Comparison of ENCODE assay signal across 9 mouse cellular contexts in the genomic region with DNA sequence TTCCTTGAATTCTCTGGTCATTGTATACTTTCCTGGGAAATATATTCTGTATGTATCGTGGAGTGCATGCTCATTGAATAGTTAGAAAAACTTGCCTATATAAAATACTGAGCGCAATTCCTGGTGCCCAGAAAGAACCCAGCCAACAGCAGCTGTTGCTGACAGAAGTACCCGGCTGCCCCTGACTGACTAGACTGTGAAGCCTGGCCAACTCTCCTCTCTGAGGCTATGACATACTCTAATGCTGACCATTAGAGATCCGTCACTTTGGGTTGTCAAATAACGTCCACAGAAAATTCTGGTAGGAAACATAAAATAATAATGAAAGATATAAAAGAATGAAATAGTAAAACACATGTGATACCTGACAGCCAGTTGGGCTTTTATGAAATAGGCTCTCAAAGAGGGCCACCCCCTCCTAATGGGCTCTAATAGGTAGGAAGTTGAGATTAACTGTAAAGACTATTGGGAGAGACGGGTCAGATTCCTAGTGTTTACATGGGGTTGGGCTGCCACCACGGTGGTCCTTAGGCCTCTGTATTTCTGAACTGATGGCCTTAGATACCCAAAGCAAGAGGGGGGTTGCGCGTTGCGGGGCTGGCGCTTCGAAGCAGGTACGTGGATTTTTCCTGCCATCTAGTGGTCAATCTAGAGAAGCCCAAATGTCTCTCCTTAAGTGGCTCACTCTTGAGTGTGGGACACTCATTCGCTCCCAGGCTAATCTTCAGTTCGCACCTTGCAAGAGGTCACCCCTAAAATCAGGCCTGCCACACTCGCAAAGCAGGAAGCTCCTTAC. TPM values are rescaled to one million over a fixed set of nuclear protein-coding genes. Genes with fewer than 3 reads are reported as not detected.
DNase-seq lines count a peak whose midpoint lies in the region; ATAC-seq and TF ChIP-seq lines count a peak whose summit lies in the region.
"Had no signal": no experiment of that assay in that cellular context is flagged by ENCODE, and none has a peak within 500 bp of the region (broad histone marks: within the 10 kb centered on the region; RNA-seq: fewer than 3 reads in every experiment).

No protein-coding gene starts in this region.

- WGBS in forebrain, embryonic 13.5 days = 27% methylated on average over 16 of the region's 16 CpGs
- 22% methylated on average over 16 of the region's 16 CpGs for WGBS in intestine, embryonic 16.5 days
- 16% methylated on average over 16 of the region's 16 CpGs for WGBS in limb, embryonic 15.5 days
- 36% methylated on average over 16 of the region's 16 CpGs for WGBS in olfactory bulb, adult 2 months

- intact Hi-C loops in gastrocnemius, adult 2 months (cut with DNase I) = no loop called here
- intact Hi-C loops in gastrocnemius, postnatal 36 days (cut with DNase I) = no loop called here

- no peaks in the 10 kb centered on the region for H3K27me3 ChIP-seq in forebrain, embryonic 13.5 days
- H3K27me3 ChIP-seq in intestine, embryonic 16.5 days (replicated peaks; ENCODE audit: control insufficient read depth, insufficient read depth, low read length) = no peaks in the 10 kb centered on the region
- H3K27me3 ChIP-seq in limb, embryonic 15.5 days = no peaks in the 10 kb centered on the region

- peaks cover 13% of the 10 kb centered on the region for H3K4me1 ChIP-seq in forebrain, embryonic 13.5 days
- 0 out of 2 replicates have a peak, but pooled peaks cover 3% of the 10 kb centered on the region for H3K4me1 ChIP-seq in intestine, embryonic 16.5 days (ENCODE audit: control insufficient read depth, insufficient read depth, low read length)
- H3K4me1 ChIP-seq in limb, embryonic 15.5 days = peaks cover 7% of the 10 kb centered on the region; the same call in 1 of the 2 replicates
- 0 out of 2 replicates have a peak, but pooled peaks cover 5% of the 10 kb centered on the region for H3K4me1 ChIP-seq in olfactory bulb, adult 2 months (ENCODE audit: control insufficient read depth, insufficient read depth, low read length)

- no peak for TF ChIP-seq POLR2A in olfactory bulb, adult 2 months (IDR thresholded peaks at IDR 0.05; ENCODE audit: insufficient read depth, low read depth, low read length)

- H3K4me3 ChIP-seq in gastrocnemius, adult 2 months = no peak overlapping the region
- H3K4me3 ChIP-seq in forebrain, embryonic 13.5 days = no peak overlapping the region
- no peak overlapping the region for H3K4me3 ChIP-seq in intestine, embryonic 16.5 days (ENCODE audit: low read length)
- H3K4me3 ChIP-seq in limb, embryonic 15.5 days = no peak overlapping the region
- no peak overlapping the region for H3K4me3 ChIP-seq in olfactory bulb, adult 2 months (ENCODE audit: insufficient read depth, low read depth, low read length)

- no peak for DNase-seq in gastrocnemius, adult 2 months
- no peak for DNase-seq in gastrocnemius, postnatal 36 days
- peak; percentile 5 for DNase-seq in adrenal gland, postnatal 25 days

- H3K9ac ChIP-seq in forebrain, embryonic 13.5 days = no peak overlapping the region
- no peak overlapping the region for H3K9ac ChIP-seq in intestine, embryonic 16.5 days (ENCODE audit: low read depth, low read length)
- no peak overlapping the region for H3K9ac ChIP-seq in limb, embryonic 15.5 days

- ATAC-seq in forebrain, embryonic 13.5 days = peak; percentile 91
- ATAC-seq in intestine, embryonic 16.5 days = peak; percentile 71
- ATAC-seq in limb, embryonic 15.5 days (ENCODE audit: insufficient number of reproducible peaks, low FRiP score, low TSS enrichment, low read depth) = peak; percentile 30; the same call in 1 of the 2 replicates
- ATAC-seq in CD4-positive, CD25-positive, alpha-beta regulatory T cell, adult 4 months = no peak

- no peaks in the 10 kb centered on the region for H3K9me3 ChIP-seq in forebrain, embryonic 13.5 days (replicated peaks)
- H3K9me3 ChIP-seq in intestine, embryonic 16.5 days (ENCODE audit: control insufficient read depth, low read length) = no peaks in the 10 kb centered on the region
- no peaks in the 10 kb centered on the region for H3K9me3 ChIP-seq in limb, embryonic 15.5 days

- no peak overlapping the region for H3K27ac ChIP-seq in gastrocnemius, adult 2 months
- H3K27ac ChIP-seq in forebrain, embryonic 13.5 days = no peak overlapping the region
- no peak overlapping the region for H3K27ac ChIP-seq in intestine, embryonic 16.5 days (ENCODE audit: low read length)
- no peak overlapping the region for H3K27ac ChIP-seq in limb, embryonic 15.5 days
- H3K27ac ChIP-seq in olfactory bulb, adult 2 months (ENCODE audit: insufficient read depth, low read depth, low read length) = no peak overlapping the region

- peak; percentile 61 for TF ChIP-seq CTCF in gastrocnemius, adult 2 months (IDR thresholded peaks at IDR 0.05)
- TF ChIP-seq CTCF in olfactory bulb, adult 2 months (IDR thresholded peaks at IDR 0.05; ENCODE audit: insufficient read depth, low read depth, low read length) = peak; percentile 77; the same call in 1 of the 2 replicates

- H3K4me2 ChIP-seq in forebrain, embryonic 13.5 days = peak overlapping the region; percentile 15; the same call in 1 of the 2 replicates
- 0 out of 2 replicates have a peak overlapping the region, but pooled peaks have one; percentile 26 for H3K4me2 ChIP-seq in intestine, embryonic 16.5 days (ENCODE audit: low read depth, low read length)
- H3K4me2 ChIP-seq in limb, embryonic 15.5 days = 0 out of 2 replicates have a peak overlapping the region, but pooled peaks have one; percentile 6

- H3K36me3 ChIP-seq in forebrain, embryonic 13.5 days (ENCODE audit: poor library complexity, severe bottlenecking) = no peaks in the 10 kb centered on the region
- H3K36me3 ChIP-seq in intestine, embryonic 16.5 days (ENCODE audit: control insufficient read depth, insufficient read depth, low read length) = no peaks in the 10 kb centered on the region
- H3K36me3 ChIP-seq in limb, embryonic 15.5 days = no peaks in the 10 kb centered on the region
- H3K36me3 ChIP-seq: G1E had no signal

RNA-seq across cellular contexts. Expression of a gene that starts 53.0 kb away (rescaled TPM):
- 1 to 10 TPM; 3.0 to 3.7 TPM for total RNA-seq in gastrocnemius, adult 2 months (2021)
- total RNA-seq in gastrocnemius, postnatal 36 days (2021) = 1 to 10 TPM; 2.4 to 3.3 TPM
- total RNA-seq in adrenal gland, postnatal 25 days (2021) = 23.9 and 24.9 TPM in 2 replicates
- 9.7 and 10.6 TPM in 2 replicates for polyA plus RNA-seq in forebrain, embryonic 13.5 days (2015; fragmentation: Nextera tagmentation; extraction: Ambion mirVana)
- polyA plus RNA-seq in intestine, embryonic 16.5 days (2015; fragmentation: Nextera tagmentation; extraction: Ambion mirVana) = 6.2 and 6.5 TPM in 2 replicates
- 7.9 and 8.2 TPM in 2 replicates for polyA plus RNA-seq in limb, embryonic 15.5 days (2015; fragmentation: Nextera tagmentation; extraction: Ambion mirVana)
- polyA plus RNA-seq in olfactory bulb, adult 2 months (2012; ENCODE audit: insufficient read depth, insufficient read length, low replicate concordance, missing spikeins) = not detected in 2 replicates
- polyA plus RNA-seq in CD4-positive, CD25-positive, alpha-beta regulatory T cell, adult 4 months (2017; shearing (Covaris generic)) = 10 to 100 TPM; 15.0 to 27.9 TPM
